Mouse (Mus musculus): ENCODE measurements around the gene Tubb4a. TPM values are rescaled to one million over a fixed set of nuclear protein-coding genes. Genes with fewer than 3 reads are reported as not detected.

Tubb4a gene
- polyA plus RNA-seq, 1 experiment = 3.8 TPM

GRCm38 (mm10) chr17:57102276-57102675 lies 14.7 kb upstream of the Tubb4a start:
- DNase-seq (ENCODE audit: low spot score) = no peak

GRCm38 (mm10) chr17:57099629-57100325 lies 12.2 kb upstream of the Tubb4a start:
- DNase-seq (ENCODE audit: low spot score) = no peak

- DNase-seq (ENCODE audit: low spot score) = no peak
Measured at GRCm38 (mm10) chr17:57098321-57098720, 10.7 kb upstream of the Tubb4a start.

- peak; percentile 73 for DNase-seq (ENCODE audit: low spot score)
Measured at GRCm38 (mm10) chr17:57096623-57096920, 9.0 kb upstream of the Tubb4a start.

GRCm38 (mm10) chr17:57095855-57096622 lies 8.5 kb upstream of the Tubb4a start:
- DNase-seq (ENCODE audit: low spot score) = no peak

GRCm38 (mm10) chr17:57094222-57094621 lies 6.6 kb upstream of the Tubb4a start:
- no peak for DNase-seq (ENCODE audit: low spot score)

- no peak for DNase-seq (ENCODE audit: low spot score)
Measured at GRCm38 (mm10) chr17:57085970-57086757, 1.4 kb downstream of the Tubb4a start.

GRCm38 (mm10) chr17:57082481-57082880 lies 5.1 kb downstream of the Tubb4a start:
- no peak for DNase-seq (ENCODE audit: low spot score)

GRCm38 (mm10) chr17:57081234-57081842 lies 6.2 kb downstream of the Tubb4a start:
- no peak for DNase-seq (ENCODE audit: low spot score)

GRCm38 (mm10) chr17:57079919-57080318 lies 7.7 kb downstream of the Tubb4a start:
- no peak for DNase-seq (ENCODE audit: low spot score)

- DNase-seq (ENCODE audit: low spot score) = no peak
Measured at GRCm38 (mm10) chr17:57078336-57078735, 9.2 kb downstream of the Tubb4a start, which contains the start of gene Dennd1c. TSS of gene Dennd1c (minus strand) at chr17:57078514.

GRCm38 (mm10) chr17:57076916-57077315 lies 10.7 kb downstream of the Tubb4a start:
- DNase-seq (ENCODE audit: low spot score) = no peak

- no peak for DNase-seq (ENCODE audit: low spot score)
Measured at GRCm38 (mm10) chr17:57070699-57071098, 16.9 kb downstream of the Tubb4a start.

- no peak for DNase-seq (ENCODE audit: low spot score)
Measured at GRCm38 (mm10) chr17:57070272-57070671, 17.3 kb downstream of the Tubb4a start.

GRCm38 (mm10) chr17:57066908-57067307 lies 20.7 kb downstream of the Tubb4a start:
- no peak for DNase-seq (ENCODE audit: low spot score)

GRCm38 (mm10) chr17:57063031-57063430 lies 24.6 kb downstream of the Tubb4a start:
- DNase-seq (ENCODE audit: low spot score) = no peak

- no peak for DNase-seq (ENCODE audit: low spot score)
Measured at GRCm38 (mm10) chr17:57062548-57062947, 25.0 kb downstream of the Tubb4a start.

GRCm38 (mm10) chr17:57062011-57062521 lies 25.5 kb downstream of the Tubb4a start:
- DNase-seq (ENCODE audit: low spot score) = peak; percentile 48

GRCm38 (mm10) chr17:57061069-57061468 lies 26.5 kb downstream of the Tubb4a start:
- no peak for DNase-seq (ENCODE audit: low spot score)

- DNase-seq (ENCODE audit: low spot score) = peak; percentile 89
Measured at GRCm38 (mm10) chr17:57060231-57060801, 27.3 kb downstream of the Tubb4a start.

GRCm38 (mm10) chr17:57059486-57059977 lies 28.1 kb downstream of the Tubb4a start, which contains the start of gene Slc25a23:
TSS of gene Slc25a23 (minus strand) at chr17:57059863.
- DNase-seq (ENCODE audit: low spot score) = peak; percentile 48
